Mouse (Mus musculus): ENCODE results near the gene H2afx.
"Not testable (repeated sequence)": the region's sequence is repeated elsewhere in the genome, so short reads cannot be mapped to it uniquely, and the experiment has no call there.

Gene H2afx

GRCm38 (mm10) chr9:44341487-44341886 lies 7.0 kb downstream of the H2afx start:
- DNase-seq (ENCODE audit: low spot score in 2 of 2): no peak

DNA sequence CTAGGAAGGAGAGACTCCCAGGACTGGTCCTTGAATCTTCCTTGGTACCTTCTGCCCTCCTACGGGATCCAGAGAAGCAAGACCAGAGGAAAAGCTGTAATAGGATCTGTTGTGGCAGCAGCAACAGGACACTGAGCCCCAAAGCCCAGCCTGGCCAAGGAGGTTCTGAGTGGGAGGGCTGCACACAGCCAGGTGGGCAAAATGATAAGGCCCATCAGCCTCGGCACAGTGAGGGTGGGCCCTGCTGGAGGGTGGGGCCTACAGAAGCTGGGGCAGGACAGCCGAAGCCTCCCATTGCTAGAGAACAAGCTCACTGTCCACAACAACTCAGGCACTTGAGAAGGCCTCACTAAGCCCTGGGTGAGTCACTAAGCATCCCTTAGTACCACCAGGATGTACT lies 7.7 kb downstream of the H2afx start:
- no peak for DNase-seq (ENCODE audit: low spot score in 2 of 2)

DNA sequence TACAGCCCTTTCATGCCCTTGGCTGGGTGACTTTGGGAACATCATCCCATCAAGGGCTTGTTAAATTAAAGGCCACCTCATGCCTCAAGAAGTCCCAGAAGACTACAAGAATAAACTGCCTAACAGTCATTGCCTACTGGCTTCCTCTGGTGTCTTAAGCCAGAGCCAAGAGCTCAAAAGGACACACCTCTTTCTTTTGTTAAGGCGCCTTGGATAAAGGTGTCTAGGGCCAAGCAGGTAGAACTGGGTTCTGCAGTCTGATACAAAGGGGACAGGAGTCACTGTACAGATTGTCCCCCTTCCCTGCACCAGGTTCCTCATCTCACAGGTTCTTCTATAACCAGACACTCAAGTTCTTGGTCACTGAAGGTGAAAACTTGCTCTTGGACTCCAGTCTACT lies 8.1 kb downstream of the H2afx start:
- no peak for DNase-seq (ENCODE audit: low spot score in 2 of 2)

DNA sequence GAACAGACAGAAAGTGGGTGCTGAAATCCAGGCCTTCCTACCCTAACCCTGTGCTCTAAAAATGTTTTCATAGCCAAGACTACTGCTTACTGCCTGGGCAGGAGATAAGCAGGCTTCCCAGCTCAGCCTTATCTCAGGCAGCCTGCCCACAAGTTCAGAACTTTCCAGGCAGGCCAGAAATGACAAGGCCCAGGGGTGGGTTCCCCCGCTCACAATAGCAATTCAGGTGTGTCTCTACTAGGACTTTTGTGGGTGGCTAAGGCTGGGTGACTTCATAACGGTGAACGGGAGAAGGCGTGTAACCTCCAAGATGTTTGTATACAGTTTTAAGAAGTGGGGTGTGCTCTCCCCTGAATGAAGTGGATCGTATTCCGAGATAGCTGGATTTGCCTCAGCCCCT lies 8.8 kb downstream of the H2afx start:
- peak; percentile 48 to 62 for DNase-seq (ENCODE audit: low spot score in 2 of 2)

DNA sequence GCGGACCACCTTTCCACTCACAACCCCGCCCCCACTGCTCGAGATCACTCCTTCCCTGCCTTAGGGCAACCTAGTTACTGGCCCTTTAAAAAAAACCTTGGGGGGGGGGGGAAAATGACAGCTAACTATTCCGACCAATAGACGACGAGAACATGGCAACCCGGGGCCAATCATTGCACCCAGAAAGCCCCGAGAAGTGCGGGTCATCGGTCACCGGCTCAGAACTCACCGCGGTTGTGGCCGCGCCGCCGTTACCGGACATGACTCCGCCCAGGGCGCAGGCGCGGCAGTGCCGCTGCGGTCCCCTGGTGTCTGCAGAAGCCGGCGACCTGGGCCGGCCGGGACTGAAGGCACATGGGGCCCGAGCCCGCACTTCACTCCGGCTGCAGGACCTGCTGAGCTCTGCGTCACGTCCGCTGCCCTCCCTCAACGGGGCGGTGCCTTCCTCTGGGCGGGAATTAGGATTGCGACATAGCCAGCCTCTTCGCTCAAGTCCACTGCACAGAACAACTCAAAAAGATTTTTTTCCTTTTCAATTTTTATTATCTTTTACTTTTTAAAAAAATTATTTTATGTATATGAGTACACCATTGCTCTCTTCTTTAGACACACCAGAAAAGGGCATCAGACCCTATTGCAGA lies 9.4 kb downstream of the H2afx start, which contains the start of gene Hmbs:
TSS of gene Hmbs (minus strand) at position 448 of the 641 bp plus-strand sequence.
- peak; percentile 93 to 94 for DNase-seq (ENCODE audit: low spot score in 2 of 2)

GRCm38 (mm10) chr9:44345570-44346433 lies 11.3 kb downstream of the H2afx start:
- no peak for DNase-seq (ENCODE audit: low spot score in 2 of 2)

GRCm38 (mm10) chr9:44347166-44347565 lies 12.7 kb downstream of the H2afx start:
- no peak for DNase-seq (ENCODE audit: low spot score in 2 of 2)

DNA sequence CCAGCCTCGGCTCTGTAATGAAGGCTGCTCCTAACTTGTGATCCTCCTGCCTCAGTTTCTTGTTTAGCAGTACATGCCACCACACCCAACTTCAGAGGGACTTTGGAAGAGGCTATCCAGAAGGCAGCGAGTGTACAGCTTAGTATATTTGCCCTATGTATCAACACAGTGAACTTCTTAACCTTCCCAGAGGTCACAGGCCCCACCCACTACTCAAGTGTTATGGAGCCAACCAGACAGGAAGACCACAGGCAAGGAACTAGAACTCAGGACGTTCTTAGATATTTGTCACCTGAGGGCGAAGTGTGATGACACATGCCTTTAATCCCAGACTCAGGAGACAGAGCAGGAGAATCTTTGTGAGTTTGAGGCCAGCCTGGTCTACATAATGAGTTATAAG lies 13.1 kb downstream of the H2afx start:
- DNase-seq (ENCODE audit: low spot score in 2 of 2): no peak

DNA sequence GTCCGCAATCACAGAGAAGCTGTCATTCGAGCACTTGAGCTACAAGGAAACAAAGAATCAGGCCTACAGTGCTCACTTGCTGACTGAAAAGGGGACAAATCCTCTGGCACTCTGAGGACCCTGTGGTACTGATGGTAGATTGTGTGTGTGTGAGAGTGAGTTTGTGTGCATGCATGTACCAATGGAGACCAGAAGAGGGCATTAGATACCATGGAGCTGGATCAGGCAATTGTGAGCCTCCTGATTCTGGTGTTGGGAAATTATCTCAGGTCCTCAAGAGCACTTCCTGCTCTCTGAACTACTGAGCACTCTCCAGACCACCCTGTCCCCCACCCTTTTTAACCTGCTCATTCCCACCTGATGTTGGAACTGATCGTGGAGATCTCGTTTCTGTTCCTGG lies 14.1 kb downstream of the H2afx start:
- DNase-seq (ENCODE audit: low spot score in 2 of 2): no peak

- no peak for DNase-seq (ENCODE audit: low spot score in 2 of 2)
These were observed 16.9 kb downstream of the H2afx start for GRCm38 (mm10) chr9:44351396-44351795.

DNA sequence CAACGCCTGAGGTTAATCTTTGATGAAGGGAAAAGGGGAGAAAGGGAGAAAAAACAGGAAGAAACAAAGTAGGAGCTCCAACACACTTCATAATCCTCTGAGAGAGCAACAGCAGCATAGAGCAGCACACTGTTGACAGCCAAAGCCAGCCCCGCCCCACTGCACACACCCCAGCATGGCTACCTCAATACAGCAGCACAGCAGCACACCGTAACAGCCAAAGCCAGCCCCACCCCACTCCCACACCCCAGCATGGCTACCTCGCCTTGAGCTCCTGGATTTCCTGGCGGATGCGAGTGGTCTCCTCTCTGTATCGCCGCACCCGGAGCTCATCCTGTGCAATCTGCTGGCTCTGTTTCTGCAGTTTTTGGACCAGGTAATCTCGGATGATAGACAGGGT lies 17.8 kb downstream of the H2afx start:
- no peak for DNase-seq (ENCODE audit: low spot score in 2 of 2)

GRCm38 (mm10) chr9:44353142-44353541 lies 18.6 kb downstream of the H2afx start:
- DNase-seq (ENCODE audit: low spot score in 2 of 2): no peak

GRCm38 (mm10) chr9:44357207-44357606 lies 22.7 kb downstream of the H2afx start:
- no peak for DNase-seq (ENCODE audit: low spot score in 2 of 2)

DNA sequence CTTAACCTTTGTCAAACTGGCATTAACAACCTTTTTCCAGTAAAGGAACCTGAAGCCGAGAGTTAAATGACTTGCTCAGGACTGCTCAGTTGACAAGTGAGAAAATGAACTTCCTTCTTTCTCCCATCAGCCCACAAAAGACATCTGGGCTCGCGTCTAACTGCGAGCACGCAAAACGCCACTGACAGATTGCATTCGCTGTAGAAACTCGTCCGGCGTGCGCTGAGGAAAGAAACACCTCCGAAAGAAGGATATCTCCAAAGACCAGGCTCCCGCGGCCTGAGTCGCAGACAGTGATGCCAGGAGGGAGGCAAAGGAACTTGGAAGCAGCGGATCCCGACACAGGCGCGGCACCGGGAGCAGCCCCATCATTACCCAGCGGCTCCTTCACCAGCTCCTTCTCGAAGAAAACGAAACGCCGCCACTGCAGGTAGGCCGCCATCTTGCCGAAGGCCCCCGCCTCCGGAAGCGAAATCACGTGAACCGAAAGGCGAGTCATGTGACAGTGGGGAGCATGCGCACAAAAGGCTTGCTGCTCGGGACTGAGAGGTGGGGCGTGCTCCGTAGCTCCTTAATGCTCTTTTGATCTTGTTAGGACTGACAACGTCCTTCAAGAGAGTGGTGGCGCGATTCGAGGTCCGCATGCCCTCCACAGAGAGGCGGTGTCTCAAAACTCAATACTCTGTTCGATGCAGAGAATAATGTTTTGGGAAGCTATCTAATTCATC lies 26.9 kb downstream of the H2afx start, which contains the start of gene Vps11:
TSS of gene Vps11 (minus strand) at position 481 of the 728 bp plus-strand sequence.
- peak; percentile 93 to 95 for DNase-seq (ENCODE audit: low spot score in 2 of 2)

DNA sequence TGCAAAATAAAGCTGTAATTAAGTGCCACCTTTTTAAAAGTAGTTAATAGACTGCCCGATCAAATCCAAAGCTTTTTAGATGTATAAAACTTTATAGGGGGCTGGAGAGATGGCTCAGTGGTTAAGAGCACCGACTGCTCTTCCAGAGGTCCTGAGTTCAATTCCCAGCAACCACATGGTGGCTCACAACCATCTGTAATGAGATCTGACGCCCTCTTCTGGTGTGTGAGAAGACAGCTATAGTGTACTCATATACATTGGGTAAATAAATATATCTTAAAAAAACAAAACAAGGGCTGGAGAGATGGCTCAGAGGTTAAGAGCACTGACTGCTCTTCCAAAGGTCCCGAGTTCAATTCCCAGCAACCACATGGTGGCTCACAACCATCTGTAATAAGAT lies 27.4 kb downstream of the H2afx start:
- not testable (repeated sequence) for DNase-seq (ENCODE audit: low spot score in 2 of 2)

GRCm38 (mm10) chr9:44364480-44364879 lies 30.0 kb downstream of the H2afx start:
- DNase-seq (ENCODE audit: low spot score in 2 of 2): no peak

DNA sequence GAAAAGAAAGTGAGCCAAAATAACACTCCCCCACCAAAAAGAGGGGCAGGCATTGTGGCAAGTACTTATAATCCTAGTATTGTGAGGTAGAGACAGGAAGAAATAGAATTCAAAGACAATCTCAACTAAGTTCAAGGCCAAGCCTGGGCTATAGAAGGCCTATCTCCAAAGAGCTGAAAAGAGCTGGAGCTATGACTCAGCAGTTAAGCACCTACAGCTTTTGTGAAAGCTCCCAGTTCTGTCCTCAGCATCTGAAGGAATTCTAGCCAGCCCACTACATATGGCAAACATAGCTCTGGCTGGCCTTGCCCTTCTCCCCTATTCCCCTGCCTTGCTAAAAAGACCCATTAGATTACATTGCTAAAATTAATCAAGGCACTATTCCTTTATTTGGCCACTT lies 38.9 kb downstream of the H2afx start:
- DNase-seq (ENCODE audit: low spot score in 2 of 2): no peak

DNA sequence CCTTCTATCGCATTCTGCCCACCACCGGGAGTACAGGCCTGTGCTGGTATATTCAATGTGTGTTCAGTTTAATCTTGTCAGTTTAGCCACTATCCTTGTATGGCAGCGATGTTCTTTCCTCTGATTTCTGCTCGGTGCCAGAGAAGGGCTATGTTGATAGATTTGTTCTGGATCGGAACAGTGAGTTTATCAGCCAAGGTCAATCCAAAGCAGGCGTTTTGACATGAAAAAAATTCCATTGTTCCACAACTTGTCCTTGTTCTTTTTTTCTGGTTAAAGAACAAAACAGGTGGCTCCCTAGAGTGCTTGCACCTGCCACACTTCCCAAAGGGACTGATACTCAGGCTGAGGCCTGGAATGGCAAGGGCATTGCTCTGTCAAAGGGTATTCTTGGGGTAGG lies 41.6 kb downstream of the H2afx start:
- DNase-seq (ENCODE audit: low spot score in 2 of 2): no peak

DNA sequence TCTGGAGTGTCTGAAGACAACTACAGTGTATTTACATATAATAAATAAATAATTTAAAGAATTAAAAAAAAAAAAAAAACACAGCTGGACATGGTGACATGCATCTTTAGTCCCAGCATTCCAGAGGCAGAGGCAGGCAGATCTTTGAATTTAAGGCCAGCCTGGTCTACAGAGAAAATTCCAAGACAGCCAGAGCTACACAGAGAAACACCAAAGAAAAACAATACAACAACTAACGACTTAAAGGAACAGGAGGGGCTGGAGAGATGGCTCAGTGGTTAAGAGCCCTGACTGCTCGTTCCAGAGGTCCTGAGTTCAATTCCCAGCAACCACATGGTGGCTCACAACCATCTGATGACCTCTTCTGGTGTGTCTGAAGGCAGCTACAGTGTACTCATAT lies 42.8 kb downstream of the H2afx start:
- not testable (repeated sequence) for DNase-seq (ENCODE audit: low spot score in 2 of 2)

- DNase-seq (ENCODE audit: low spot score in 2 of 2): no peak
These were observed 43.7 kb downstream of the H2afx start for GRCm38 (mm10) chr9:44378153-44378730.

DNA sequence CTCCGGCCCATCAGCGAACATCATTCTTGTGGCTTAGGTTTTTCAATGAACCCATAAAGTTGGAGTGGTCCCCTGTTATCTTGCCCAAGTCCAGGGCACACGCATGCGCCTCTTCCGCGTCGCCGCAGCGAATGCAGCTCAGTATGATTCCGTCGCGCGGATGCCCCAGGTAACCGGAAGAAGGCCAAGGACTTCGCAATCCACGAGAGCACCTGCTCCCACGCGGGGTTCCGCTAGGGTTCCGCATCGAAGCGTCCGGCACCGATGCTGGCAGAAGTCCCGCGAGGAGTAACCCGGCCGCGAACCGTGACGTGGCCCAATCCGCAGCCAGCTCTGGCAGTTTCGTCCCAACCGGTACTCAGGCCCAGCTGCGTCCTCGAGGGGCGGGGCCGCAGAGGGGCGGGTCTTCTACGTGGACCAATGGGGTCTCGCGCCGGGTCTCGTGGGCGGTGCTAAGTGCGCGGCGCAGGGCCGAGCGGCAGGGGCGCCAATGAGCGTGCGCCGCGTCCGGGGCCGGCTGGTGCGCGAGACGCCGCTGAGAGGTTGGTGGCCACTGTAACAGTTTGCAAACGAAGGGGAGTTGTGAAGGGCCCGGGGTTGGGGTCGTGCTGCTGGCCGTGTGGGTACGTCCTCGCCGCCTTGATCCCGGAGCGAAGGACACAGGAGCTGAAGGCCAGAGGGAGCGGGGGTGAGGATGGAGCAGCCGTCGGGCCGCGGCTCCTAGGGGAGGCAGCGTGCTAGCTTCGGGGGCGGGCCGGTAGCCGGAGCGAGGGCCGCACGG lies 44.8 kb downstream of the H2afx start, which contains the start of gene Hyou1:
TSS of gene Hyou1 (plus strand) at position 437 of the 781 bp plus-strand sequence.
- peak; percentile 99 for DNase-seq (ENCODE audit: low spot score in 2 of 2)
